Mouse (Mus musculus): ENCODE results near the gene Cip2a. TPM values are rescaled to one million over a fixed set of nuclear protein-coding genes. Genes with fewer than 3 reads are reported as not detected.

Gene Cip2a
- 19.9 and 27.9 TPM in 2 replicates for polyA plus RNA-seq (2012; rRNA removed)

DNA sequence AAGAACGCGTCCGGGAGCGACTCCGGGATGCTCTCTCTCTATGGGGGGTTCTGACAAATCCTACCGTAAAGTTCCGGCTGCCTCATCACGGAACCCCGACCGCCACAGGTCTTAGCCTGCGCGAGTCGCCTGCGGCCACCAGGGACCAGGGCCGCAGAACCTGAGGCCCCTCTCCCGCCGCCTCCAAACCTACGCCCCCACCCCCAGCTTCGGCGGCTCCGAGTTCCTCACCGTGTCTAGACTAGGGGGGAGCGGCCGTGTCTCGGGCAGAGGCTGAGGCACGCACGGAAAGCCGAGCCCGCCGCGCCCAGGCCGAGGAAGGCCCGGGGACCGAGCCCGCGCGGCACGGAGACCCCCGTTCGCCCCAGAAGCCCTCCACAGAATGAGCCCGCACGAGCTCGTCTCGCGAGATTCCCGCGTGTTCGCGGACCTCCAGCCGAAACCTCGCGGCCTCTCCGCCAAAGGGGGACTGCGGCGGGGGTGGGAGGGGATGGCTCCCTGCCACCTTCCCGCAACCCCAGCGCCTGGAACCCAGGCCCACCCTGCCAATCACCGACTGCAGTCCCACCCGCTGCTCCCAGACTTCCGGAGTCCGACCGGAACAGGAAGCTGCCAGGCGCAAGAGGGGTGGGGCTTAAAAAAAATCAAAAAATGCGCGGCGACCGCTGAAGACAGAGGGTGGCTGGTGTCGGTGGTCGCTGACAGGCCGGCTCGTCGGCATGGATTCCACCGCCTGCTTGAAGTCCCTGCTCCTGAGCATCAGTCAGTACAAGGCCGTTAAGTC is at the start of gene Cip2a, which contains the start of gene Dzip3:
Gene Cip2a, plus strand, starts transcription at position 627 of the 784 bp plus-strand sequence.
Gene Dzip3, minus strand, starts transcription at position 607 of the 784 bp plus-strand sequence.

DNA sequence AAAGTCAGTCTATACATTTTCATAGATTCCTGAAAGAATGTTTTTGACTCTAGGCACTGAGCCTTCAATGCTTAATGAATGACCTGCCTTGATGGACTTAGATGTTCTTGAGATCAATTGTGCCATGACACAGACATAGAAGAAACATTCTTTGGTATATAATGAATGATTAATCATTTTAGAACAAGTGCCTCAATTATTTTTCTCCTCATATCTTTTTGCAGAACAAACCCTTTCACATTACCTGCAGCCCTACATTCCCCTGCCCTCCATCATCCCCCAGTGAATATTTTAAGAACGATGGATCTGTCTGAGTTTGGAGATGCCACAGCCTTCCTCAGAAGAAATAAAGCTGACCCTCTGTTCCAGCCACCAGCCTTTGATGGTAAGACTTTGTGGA is 63.2 kb downstream of the Cip2a start, which contains the start of gene Myh15:
Gene Myh15, plus strand, starts transcription at position 301 of the 400 bp plus-strand sequence.

Other genes starting within 250 kb of the Cip2a start
- gene Trat1, start 222.2 kb upstream of the Cip2a start, polyA plus RNA-seq (2012; rRNA removed) = 0.21 and 0.25 TPM in 2 replicates
- gene Retnlb, start 177.3 kb upstream of the Cip2a start, polyA plus RNA-seq (2012; rRNA removed) = not detected in 2 replicates
- gene Retnla, start 151.6 kb upstream of the Cip2a start, polyA plus RNA-seq (2012; rRNA removed) = not detected in 2 replicates
- gene Retnlg, start 121.6 kb upstream of the Cip2a start, polyA plus RNA-seq (2012; rRNA removed) = 0.25 and 0.29 TPM in 2 replicates
- gene Dzip3, start within 50 bp of the Cip2a start, polyA plus RNA-seq (2012; rRNA removed) = 85.6 and 92.7 TPM in 2 replicates
- 0.06 and 0.10 TPM in 2 replicates for gene Myh15, start 63.3 kb downstream of the Cip2a start, polyA plus RNA-seq (2012; rRNA removed)

All from central nervous system, embryonic 14 days (tissue).